Mouse (Mus musculus): Measurements from ENCODE around the gene Vmn1r88.

Gene Vmn1r88

DNA sequence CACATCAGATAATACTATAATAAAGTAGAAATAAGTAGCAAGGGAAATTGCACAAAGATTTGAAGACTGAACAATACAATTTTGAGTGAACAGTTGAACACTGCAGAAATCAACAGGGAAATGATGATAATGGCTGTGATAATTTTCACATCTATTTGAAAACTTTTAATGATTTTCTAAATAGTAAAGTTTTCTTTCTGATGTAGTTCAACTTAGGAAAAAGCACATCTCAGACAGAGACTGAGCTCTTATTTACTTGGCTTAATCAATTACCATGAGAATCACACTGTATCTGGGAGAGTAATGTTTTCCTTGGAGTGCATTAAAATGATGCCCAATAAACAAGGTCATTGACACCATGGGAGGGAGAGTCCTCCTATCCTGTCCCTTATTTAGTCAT lies at the start of gene Vmn1r88:
Gene Vmn1r88, plus strand, starts transcription at position 301 of the 400 bp plus-strand sequence.
- DNase-seq: no peak

DNA sequence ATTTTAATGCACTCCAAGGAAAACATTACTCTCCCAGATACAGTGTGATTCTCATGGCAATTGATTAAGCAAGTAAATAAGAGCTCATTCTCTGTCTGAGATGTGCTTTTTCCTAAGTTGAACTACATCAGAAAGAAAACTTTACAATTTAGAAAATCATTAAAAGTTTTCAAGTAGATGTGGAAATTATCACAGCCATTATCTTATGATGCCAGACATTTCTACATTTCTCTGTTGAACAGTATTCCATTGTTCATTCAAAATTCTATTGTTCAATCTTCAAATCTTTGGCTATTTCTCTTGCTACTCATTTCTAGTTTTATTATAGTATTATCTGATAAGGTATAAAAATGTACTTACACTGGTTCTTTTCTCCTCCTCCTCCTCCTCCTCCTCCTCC lies 39.6 kb upstream of the Vmn1r88 start, which contains the start of gene Vmn1r86:
Gene Vmn1r86, minus strand, starts transcription at position 101 of the 400 bp plus-strand sequence.
- DNase-seq: no peak

DNA sequence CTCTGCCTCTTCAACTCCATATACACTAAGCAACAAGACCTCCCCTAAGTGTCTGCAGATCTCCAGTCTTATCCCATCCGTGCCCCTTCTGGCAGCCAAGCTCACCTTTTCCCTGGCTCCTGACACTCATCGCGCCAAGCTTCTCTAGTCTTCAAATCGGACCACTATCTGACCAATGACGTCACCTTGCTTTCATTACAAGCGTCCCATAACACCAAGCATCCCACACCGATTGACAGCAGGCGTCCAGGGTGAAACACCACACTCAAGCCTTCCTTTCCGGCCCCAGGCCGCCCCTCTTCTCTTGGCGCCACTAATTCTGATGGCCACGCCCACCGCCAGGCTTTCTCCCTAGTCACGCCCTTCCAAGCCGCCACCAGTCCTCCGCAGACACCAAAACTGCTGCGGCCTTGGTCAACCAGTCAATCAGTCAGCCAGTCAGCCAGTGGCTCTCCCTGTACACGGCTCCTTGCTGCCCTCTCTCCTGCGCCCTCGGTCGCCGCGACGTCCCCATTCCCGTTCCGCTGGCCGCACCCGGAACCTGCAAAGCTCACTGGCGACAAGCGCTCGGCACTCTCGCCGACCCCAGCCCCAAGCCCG lies 35.7 kb upstream of the Vmn1r88 start:
- peak; percentile 0 to 2 for DNase-seq

DNA sequence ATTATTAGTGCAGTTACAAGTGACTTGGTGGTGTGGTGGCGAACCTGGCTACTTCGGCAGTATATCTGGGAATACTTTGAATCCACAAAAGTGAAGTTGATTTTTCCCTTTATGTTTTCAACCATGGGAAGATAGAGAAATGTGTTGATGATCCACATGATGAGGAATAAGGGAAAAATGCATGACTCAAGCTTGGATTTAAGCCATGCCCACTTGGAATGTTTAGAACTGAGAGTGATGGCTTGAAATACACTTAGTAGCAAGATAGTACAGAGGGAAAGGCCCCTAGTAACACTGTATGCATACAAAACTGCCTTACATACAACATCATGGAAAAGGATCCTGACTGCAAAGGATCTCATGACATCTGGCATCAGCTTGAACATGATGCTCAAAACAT lies 27.5 kb upstream of the Vmn1r88 start:
- DNase-seq: no peak

DNA sequence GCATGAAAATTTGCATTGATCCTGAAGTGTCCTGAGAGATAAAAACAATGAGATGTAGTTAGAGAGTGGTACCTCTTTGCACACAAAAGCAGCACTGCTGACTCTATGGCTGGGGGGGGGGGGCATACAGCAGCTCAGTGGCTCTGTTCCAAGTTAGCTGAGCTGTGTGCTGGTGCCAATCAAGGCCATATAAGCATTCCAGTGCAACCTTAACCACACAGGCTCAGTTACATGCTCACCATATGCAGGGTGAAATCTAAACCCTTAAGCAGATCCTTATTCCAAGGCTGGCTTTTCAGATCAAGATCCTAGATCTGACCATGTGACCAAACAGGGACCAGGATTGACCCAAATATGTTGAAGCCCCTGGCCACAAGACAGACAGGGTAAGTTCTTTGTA lies 22.0 kb upstream of the Vmn1r88 start:
- no peak for DNase-seq

DNA sequence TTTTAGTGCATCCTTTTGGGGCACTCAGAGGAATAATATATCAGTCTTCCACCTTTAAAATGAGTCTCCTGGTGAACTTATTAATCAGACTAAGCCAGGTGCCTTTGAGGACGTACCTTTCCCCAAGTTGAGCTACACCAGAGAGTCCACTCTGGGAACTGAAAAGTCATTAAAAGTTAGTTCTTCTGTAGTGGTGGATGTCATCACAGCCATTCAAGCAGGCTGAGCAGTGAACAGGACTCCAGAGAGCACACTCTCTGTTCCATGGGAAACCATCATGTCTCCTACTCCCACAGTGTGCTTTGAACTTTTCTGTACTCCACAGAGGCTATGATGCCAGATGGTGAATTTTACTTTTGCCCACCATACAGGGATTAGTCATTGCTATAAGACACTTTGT lies 19.3 kb upstream of the Vmn1r88 start, which contains the start of gene Vmn1r87:
Gene Vmn1r87, minus strand, starts transcription at position 101 of the 400 bp plus-strand sequence.
- DNase-seq: no peak

DNA sequence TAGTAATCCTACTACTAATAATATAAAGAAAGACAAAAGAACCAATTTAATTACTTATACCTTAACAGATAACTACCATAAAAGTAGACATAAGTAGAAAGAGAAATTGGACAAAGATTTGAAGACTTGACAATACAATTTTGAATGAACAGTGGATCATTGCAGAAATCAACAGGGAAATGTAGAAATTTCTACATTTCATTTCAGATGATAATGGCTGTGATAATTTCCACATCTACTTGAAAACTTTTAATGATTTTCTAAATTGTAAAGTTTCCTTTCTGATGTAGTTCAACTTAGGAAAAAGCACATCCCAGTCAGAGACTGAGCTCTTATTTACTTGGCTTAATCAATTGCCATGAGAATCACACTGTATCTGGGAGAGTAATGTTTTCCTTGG lies 53.4 kb downstream of the Vmn1r88 start, which contains the start of gene Vmn1r89:
Gene Vmn1r89, plus strand, starts transcription at position 301 of the 400 bp plus-strand sequence.
- DNase-seq: no peak

Measured in kidney, adult 8-10 months (tissue).